Mouse (Mus musculus) thymus, postnatal 36 days (tissue): ENCODE results near the gene Slco4a1.

Experiments used
- DNase-seq, 2 experiments: peaks; one replicate each; pipeline ENCODE4 v3.0.0; 2022; ENCODE audit warnings: mixed read lengths in 2 of 2

The Slco4a1 gene

GRCm38 (mm10) chr2:180445962-180446361 is 10.1 kb upstream of the Slco4a1 start:
- DNase-seq: no peak

GRCm38 (mm10) chr2:180449007-180449406 is 7.0 kb upstream of the Slco4a1 start:
- peak in 1 of 2 experiments; percentile 42 for DNase-seq

DNA sequence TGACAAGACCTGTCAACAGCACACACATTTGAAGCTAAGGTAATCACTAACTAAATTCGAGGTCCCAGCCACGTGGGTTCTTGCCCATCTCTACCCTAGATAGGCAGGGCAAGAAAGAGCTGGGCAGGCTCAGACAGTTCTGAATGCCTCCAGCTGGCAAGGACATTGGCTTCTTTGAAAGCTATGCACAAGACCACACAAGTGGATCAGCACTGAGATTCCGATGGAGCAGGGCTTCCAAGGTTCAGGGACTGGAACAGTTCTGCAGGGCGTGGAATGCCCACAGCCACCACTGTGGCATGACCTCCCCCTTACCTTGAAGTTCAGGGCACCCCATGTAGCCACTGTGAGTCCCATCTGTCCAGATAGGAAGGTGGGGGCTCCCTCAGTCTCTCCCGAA is 5.5 kb upstream of the Slco4a1 start:
- no peak for DNase-seq

DNA sequence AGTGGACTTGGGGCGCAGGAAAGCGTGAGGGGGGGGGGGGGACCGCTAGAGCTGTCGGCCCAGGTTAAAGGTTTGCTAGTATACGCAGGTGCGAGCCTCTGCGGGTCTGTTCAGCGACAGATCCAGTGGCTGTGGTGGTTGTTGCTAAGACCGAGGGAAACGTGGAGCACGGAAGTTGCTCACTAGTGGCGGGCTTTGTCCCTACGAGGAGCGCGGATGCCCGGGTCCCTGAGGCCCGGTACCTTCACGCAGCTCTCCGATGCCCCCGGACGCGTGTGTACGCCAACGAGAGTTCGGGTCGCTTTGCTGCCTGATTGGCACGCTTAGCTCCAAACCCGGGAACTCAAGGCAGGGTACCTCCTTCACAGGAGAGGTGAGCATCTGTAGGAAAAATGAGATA is 660 bp downstream of the Slco4a1 start:
- peak; percentile 21 to 34 for DNase-seq

DNA sequence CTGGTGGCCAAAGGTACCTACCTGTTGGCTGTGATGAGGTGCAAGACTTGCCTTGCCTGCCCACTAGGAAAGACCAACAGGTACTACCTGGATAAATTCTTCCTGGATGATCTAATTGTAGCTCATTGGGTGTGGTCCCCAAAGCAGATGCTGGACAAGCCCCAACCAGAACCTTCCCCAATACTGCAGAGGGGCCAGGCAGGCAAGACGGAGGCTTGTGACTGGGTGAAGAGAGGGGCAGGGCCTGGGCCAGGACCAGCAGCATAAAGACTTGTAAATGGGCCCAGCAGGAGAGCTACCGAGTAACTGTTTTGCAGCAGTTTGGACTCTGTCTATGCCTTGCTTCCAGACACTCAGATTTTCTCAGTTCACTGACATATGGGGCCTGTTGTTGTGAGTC is 1.6 kb downstream of the Slco4a1 start:
- no peak for DNase-seq

DNA sequence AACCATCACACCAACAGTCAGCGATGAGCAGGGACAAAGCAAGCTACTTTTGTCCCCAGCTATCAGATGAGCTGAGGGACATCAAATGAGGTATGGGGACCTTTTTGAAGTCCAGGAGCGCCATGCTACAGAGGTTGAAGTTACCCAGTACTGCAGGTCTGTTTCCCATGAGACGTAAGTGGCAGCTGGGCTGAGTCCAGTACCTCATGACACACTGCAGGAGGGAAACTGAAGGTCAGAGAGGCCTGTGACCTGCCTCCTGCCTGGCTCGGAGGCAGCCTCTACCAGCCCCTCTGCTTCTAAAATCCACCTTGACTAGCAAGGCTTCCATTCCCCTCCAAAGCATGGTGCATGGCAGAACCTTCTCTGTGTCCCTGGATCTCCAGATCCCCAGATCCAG is 3.4 kb downstream of the Slco4a1 start:
- DNase-seq: no peak

GRCm38 (mm10) chr2:180460801-180461200 is 4.8 kb downstream of the Slco4a1 start:
- no peak for DNase-seq

DNA sequence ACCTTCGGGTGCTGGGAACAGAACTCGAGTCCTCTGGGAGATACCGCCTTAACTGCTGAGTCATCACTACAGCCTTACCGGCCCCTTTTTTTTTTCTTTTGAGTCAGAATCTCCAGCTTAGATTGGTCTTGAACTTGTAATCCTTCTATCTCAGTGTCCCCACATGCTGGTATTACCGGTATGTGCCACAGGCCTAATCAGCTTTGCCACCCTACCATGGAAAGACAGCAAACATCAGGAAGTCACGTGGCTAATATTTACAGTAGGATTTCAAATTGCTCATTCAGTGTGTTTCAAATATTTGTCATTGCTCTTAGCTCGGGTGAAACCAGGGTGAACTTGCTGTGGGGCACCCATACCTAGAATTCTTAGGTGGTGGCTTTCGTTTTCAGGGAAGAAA is 6.5 kb downstream of the Slco4a1 start:
- no peak for DNase-seq

DNA sequence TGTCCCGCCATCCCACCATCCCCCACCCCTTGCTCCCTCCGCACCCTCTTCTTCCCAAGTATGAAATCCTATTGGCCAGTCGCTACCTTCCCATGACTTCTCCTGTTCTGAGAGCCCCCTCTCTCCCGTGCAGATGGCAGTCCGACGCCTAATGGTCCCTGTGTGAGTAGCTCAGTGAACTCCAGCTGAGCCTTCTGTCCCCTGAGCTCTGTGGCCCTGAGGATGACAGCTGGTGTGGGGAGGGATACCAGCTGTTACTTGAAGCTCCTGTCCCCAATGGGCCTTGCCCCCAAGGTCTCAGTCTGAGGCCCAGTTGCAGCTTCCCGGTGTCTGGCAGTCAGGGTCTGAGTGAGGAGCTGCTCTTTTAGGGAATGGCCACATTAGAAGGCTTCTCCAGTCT is 10.5 kb downstream of the Slco4a1 start:
- no peak for DNase-seq

GRCm38 (mm10) chr2:180468871-180469270 is 12.8 kb downstream of the Slco4a1 start:
- no peak for DNase-seq

GRCm38 (mm10) chr2:180469768-180470167 is 13.7 kb downstream of the Slco4a1 start:
- DNase-seq: no peak

- peak; percentile 17 to 20 for DNase-seq
These were observed 16.4 kb downstream of the Slco4a1 start for GRCm38 (mm10) chr2:180472306-180473079.

- DNase-seq: peak; percentile 10 to 14
These were observed 17.0 kb downstream of the Slco4a1 start for GRCm38 (mm10) chr2:180473080-180473440.

GRCm38 (mm10) chr2:180474864-180475263 is 18.8 kb downstream of the Slco4a1 start:
- no peak for DNase-seq

DNA sequence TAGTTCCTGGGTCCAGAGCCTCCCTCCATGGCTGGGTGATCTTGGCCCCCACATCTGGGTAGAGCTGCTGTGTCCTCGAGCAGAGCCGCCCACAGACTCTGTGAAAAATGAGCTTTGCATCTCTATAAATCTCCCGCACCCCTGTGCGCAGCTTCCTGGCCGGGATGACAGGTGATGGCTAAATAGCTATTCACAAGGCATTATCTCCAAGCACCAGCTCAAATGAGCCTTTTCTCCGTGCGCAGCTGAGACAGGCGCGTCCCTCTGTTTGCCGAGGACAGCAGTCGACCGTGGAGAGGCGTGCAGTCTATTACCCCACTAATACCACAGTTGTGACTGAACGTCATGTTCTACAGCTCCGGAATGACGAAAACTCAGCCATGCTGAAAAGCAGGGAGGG is 26.2 kb downstream of the Slco4a1 start:
- DNase-seq: no peak

DNA sequence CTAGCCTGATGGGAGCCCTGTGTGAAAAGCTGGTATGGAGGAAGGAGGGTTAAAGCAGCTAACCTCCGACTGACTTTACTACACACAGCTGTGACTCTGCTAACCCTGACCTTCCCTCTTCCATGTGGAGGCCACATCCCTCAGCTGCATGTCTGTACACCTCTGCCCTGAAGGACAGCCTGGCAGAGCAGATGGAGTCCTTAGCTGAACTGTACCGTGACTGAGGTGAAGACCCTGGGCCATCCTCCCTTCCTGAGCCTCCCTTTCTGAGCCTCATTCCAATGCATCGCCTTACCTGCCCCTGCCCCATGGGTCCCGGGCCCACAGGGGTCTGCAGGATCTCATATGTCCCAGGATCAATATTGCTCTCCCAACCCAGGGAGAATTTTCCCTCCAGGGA is 28.8 kb downstream of the Slco4a1 start:
- DNase-seq: no peak

DNA sequence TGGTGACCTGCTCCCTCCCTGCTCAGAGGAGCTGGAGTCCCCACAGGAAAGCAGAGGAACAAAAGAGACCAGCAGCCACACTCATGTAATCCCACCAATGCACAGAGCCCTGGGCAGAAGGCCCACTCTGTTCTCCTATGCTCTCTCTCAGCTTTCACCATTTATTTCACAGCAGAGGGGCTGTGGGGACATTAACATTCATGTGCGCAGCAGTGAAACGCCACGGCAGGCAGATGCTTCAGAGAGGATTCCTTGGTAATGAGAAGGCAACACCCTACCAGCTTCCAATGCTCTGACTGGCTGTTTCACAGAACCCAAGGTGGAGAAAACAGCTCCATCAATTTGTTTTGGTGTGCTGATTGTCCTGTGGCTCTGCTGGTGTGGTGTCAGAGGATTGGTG is 29.3 kb downstream of the Slco4a1 start:
- no peak for DNase-seq

GRCm38 (mm10) chr2:180488210-180488751 is 32.2 kb downstream of the Slco4a1 start:
- DNase-seq: no peak

DNA sequence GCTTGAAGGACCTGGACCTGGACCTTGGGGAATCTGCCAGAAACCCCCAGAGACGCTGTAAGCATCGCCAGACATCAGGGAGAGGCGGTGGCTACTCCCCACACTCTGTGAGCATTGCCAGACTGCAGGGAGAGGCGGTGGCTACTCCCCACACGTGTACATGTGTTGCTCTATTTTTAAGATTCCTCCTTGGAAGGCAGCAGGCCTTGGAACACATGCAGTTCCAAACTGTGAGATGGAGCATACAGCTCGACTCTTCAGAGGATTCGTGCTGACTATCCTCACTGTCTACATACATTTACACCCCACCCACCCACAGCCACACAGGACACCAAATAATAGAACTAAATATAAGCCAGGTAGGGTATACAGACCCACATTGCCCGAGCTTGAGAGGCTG is 39.9 kb downstream of the Slco4a1 start:
- DNase-seq: no peak

DNA sequence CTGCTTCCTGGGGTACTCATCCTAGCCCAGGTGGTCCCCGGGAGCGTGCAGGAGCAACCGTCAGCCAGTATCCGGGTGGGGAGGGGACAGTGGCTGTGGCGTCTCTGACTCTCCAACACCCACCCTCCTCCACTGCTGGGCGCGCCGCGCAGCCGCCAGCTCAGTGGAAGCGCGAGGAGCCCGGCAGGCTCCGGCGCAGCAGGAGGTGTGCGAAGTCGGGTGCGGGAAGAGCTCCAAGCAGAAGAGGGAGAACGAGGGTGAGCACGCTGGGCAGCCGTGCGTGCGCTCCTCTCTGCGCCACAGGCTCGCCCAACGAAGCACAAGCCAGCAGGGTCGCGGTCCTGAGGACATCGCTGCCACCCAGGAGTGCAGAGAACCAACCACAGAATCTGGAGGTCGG is 43.7 kb downstream of the Slco4a1 start, which contains the start of gene Ntsr1:
Gene Ntsr1 (plus strand): TSS at position 236 of the 400 bp plus-strand sequence.
- DNase-seq: no peak

GRCm38 (mm10) chr2:180500726-180501125 is 44.7 kb downstream of the Slco4a1 start:
- no peak for DNase-seq

DNA sequence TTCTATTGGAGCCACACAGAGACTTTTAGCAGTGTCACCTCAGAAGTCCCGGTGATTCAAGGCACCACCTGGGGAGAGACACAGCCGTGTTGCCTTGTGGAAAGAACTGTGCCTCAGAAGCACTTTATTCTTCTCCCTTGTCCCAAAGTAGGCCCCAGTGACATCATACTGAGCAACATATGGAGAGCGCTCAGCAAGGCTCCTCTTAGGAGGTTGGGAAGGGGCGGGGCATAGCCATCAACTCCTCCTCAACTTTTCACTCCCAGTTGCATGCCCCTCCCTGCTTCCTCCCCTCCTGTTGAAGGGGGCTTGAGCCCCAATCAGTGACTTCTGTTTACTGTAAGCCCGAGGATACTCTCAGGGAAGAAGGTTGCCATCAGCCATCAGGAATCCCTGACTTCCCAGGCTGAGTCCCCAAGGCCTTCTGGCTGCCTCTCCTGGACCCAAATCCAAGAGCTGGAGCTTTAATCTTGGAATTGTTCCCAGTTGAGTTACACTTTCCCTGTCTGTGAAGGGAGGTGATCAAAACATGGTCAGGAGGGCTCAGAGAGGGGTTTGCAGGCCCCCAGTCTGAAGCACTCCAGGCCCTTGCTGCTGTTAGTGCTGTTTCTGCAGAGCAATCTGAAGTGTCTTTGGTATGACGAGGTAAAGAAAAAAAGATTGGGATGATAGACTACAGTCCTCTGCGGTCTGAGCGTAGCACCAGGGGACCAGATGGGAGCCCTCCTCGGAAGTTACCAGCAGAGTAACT is 45.3 kb downstream of the Slco4a1 start:
- DNase-seq: no peak

DNA sequence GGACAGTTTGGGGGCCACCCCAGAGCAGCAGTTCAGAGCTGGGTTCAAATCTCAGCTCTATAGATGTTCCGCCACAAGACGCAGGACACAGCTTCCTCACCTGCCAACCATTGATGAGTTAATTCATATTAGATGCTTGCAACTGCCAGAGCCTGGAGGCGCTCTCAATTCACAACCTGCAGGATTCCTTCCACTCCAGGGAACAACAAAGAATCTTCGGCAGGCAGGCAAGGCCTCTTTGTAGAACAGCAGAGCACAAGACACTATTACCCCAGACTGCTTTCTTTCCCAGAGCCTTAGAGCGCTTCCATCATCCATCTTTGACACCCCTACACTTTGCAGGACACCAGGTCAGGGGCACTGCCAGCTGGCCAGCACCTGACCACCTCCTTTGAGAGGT is 50.2 kb downstream of the Slco4a1 start:
- no peak for DNase-seq
